ENCODE assay signal across 8 mouse cellular contexts in the genomic region with DNA sequence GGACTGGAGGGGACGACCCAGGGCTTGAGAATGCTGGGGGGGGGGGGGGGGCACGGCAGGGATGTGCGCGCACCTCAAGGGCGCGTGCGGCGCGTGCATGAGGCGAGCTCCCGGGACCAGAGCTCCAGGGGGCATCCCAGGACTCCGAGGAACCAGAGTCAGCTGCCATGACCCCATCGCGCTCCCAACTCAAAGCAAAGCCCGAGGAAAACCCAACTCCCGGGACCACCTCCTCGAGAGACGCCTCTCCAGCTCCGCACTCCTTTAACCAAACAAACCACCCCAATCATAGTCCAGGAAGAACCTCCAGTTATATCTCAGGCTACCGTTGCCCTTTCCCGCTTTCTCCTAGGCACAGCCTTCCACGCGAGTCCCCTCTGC. TPM values are rescaled to one million over a fixed set of nuclear protein-coding genes. Genes with fewer than 3 reads are reported as not detected.
DNase-seq lines count a peak whose midpoint lies in the region; ATAC-seq and TF ChIP-seq lines count a peak whose summit lies in the region.

No protein-coding gene starts in this region.

- peak; percentile 50 for ATAC-seq in hindbrain, embryonic 13.5 days (ENCODE audit: low FRiP score)
- no peak; the same call in 1 of the 2 replicates for ATAC-seq in liver, embryonic 11.5 days (replicated peaks; ENCODE audit: low FRiP score)

- in situ Hi-C loops in ES-E14 (cut with MboI; ENCODE audit: low sequenced_read_pairs in 2 of 2, unreplicated experiment in 2 of 2), result loop anchor here in 1 of 2 experiments (25.0 kb wide), 1 partner anchor 369 kb away; no protein-coding TSS in a partner anchor

- H3K27ac ChIP-seq in ES-E14 (ENCODE audit: insufficient read depth, low read depth, low read length, poor library complexity, severe bottlenecking), result no peak overlapping the region
- peak overlapping the region; percentile 85 for H3K27ac ChIP-seq in forebrain, embryonic 10.5 days
- peak overlapping the region; percentile 89 for H3K27ac ChIP-seq in hindbrain, embryonic 13.5 days
- H3K27ac ChIP-seq in liver, embryonic 11.5 days (ENCODE audit: low read depth, low read length), result no peak overlapping the region

- H3K9ac ChIP-seq in ES-E14 (ENCODE audit: insufficient read depth, low read depth, low read length, poor library complexity, severe bottlenecking), result peak overlapping the region; percentile 61
- H3K9ac ChIP-seq in hindbrain, embryonic 13.5 days, result peak overlapping the region; percentile 88
- peak overlapping the region; percentile 2; the same call in 1 of the 2 replicates for H3K9ac ChIP-seq in liver, embryonic 11.5 days (ENCODE audit: low read depth, low read length)

- peak; percentile 36 for DNase-seq in adrenal gland, postnatal 10 days
- DNase-seq in adrenal gland, adult 2 months, result no peak
- peak; percentile 17 for DNase-seq in ES-E14 (ENCODE audit: low read depth, low spot score)
- DNase-seq in forebrain, embryonic 10.5 days (ENCODE audit: extremely low spot score, low spot score), result peak; percentile 46
- DNase-seq in liver, embryonic 11.5 days (ENCODE audit: low spot score), result peak; percentile 51
- DNase-seq in retina, embryonic 14.5 days (ENCODE audit: low spot score), result no peak

- no peak overlapping the region for H3ac ChIP-seq in myocyte (ENCODE audit: control insufficient read depth, insufficient read length)

- peaks cover 0 to 4% of the 10 kb centered on the region in 2 experiments; a peak in 2 of 4 replicates for H3K4me1 ChIP-seq in ES-E14 (ENCODE audit: control insufficient read depth in 2 of 2, insufficient read depth in 2 of 2, low read length in 2 of 2, poor library complexity in 1 of 2)
- peaks cover 42% of the 10 kb centered on the region for H3K4me1 ChIP-seq in forebrain, embryonic 10.5 days
- H3K4me1 ChIP-seq in hindbrain, embryonic 13.5 days (replicated peaks), result peaks cover 10% of the 10 kb centered on the region
- no peaks in the 10 kb centered on the region for H3K4me1 ChIP-seq in liver, embryonic 11.5 days (replicated peaks; ENCODE audit: control insufficient read depth, insufficient read depth, low read length)

- H3K79me2 ChIP-seq in myocyte (ENCODE audit: control insufficient read depth, insufficient read depth), result no peaks in the 10 kb centered on the region

- peak overlapping the region; percentile 73 to 80 for H3K4me3 ChIP-seq in ES-E14 (ENCODE audit: insufficient read depth in 1 of 2, low read depth in 1 of 2, low read length in 2 of 2, poor library complexity in 1 of 2, severe bottlenecking in 1 of 2)
- peak overlapping the region; percentile 75 for H3K4me3 ChIP-seq in forebrain, embryonic 10.5 days
- H3K4me3 ChIP-seq in hindbrain, embryonic 13.5 days, result peak overlapping the region; percentile 75
- peak overlapping the region; percentile 56 for H3K4me3 ChIP-seq in liver, embryonic 11.5 days (ENCODE audit: low read depth, low read length)
- peak overlapping the region; percentile 12 for H3K4me3 ChIP-seq in myocyte

- H3K36me3 ChIP-seq in ES-E14 (ENCODE audit: control insufficient read depth, insufficient read depth, low read length, poor library complexity, severe bottlenecking), result no peaks in the 10 kb centered on the region
- H3K36me3 ChIP-seq in forebrain, embryonic 10.5 days (replicated peaks), result no peaks in the 10 kb centered on the region
- no peaks in the 10 kb centered on the region for H3K36me3 ChIP-seq in hindbrain, embryonic 13.5 days
- H3K36me3 ChIP-seq in liver, embryonic 11.5 days (ENCODE audit: control insufficient read depth, insufficient read depth, low read length), result no peaks in the 10 kb centered on the region
- no peaks in the 10 kb centered on the region for H3K36me3 ChIP-seq in myocyte (ENCODE audit: control insufficient read depth, insufficient read depth)

- H3K27me3 ChIP-seq in forebrain, embryonic 10.5 days (ENCODE audit: poor library complexity, severe bottlenecking), result peaks cover 51% of the 10 kb centered on the region
- H3K27me3 ChIP-seq in hindbrain, embryonic 13.5 days, result peaks cover 5% of the 10 kb centered on the region
- H3K27me3 ChIP-seq in liver, embryonic 11.5 days (replicated peaks; ENCODE audit: control insufficient read depth, insufficient read depth, low read length), result peaks cover 24% of the 10 kb centered on the region
- H3K27me3 ChIP-seq in myocyte (ENCODE audit: control insufficient read depth, insufficient read depth, insufficient read length), result peaks cover 5% of the 10 kb centered on the region

- peak overlapping the region; percentile 75 for H3K4me2 ChIP-seq in hindbrain, embryonic 13.5 days
- H3K4me2 ChIP-seq in liver, embryonic 11.5 days, result peak overlapping the region; percentile 89
- H3K4me2 ChIP-seq in myocyte (ENCODE audit: low read depth), result peak overlapping the region; percentile 77

- no peaks in the 10 kb centered on the region for H3K9me3 ChIP-seq in ES-E14 (ENCODE audit: control insufficient read depth, insufficient read depth, low read depth, low read length)
- no peaks in the 10 kb centered on the region for H3K9me3 ChIP-seq in forebrain, embryonic 10.5 days
- no peaks in the 10 kb centered on the region for H3K9me3 ChIP-seq in hindbrain, embryonic 13.5 days
- no peaks in the 10 kb centered on the region for H3K9me3 ChIP-seq in liver, embryonic 11.5 days (ENCODE audit: control insufficient read depth, low read length)

- TF ChIP-seq POLR2A in myocyte (IDR thresholded peaks at IDR 0.05; ENCODE audit: insufficient read length, low read depth), result no peak

- 0% methylated on average over 22 of the region's 23 CpGs for WGBS in forebrain, embryonic 10.5 days
- 0% methylated on average over 15 of the region's 23 CpGs for WGBS in hindbrain, embryonic 13.5 days
- WGBS in liver, embryonic 11.5 days, result 0% methylated on average over 22 of the region's 23 CpGs

TF ChIP-seq in ES-E14, 5 proteins besides CTCF, POLR2A, EP300 and RAD21:
- TF ChIP-seq MAFK (IDR thresholded peaks at IDR 0.05; ENCODE audit: insufficient read depth, low read depth, low read length) (no peak), CHD2 (IDR thresholded peaks at IDR 0.05; ENCODE audit: low read depth, low read length) (no peak), ZNF384 (IDR thresholded peaks at IDR 0.05; ENCODE audit: low read depth, low read length) (no peak), ZC3H11A (IDR thresholded peaks at IDR 0.05; ENCODE audit: borderline replicate concordance, low read depth, low read length) (no peak), HCFC1 (IDR thresholded peaks at IDR 0.05; ENCODE audit: borderline replicate concordance, insufficient read depth, low read length) (no peak)

TF ChIP-seq in myocyte, 11 proteins besides CTCF, POLR2A, EP300 and RAD21:
- no peak for TF ChIP-seq TCF3 (IDR thresholded peaks at IDR 0.05; ENCODE audit: insufficient read length, low read depth)
- no peak for TF ChIP-seq MAX (IDR thresholded peaks at IDR 0.05; ENCODE audit: low read depth)
- TF ChIP-seq CEBPB (IDR thresholded peaks at IDR 0.05; ENCODE audit: insufficient read depth, poor library complexity, severe bottlenecking), result no peak
- no peak for TF ChIP-seq TCF12 (IDR thresholded peaks at IDR 0.05; ENCODE audit: insufficient read depth, poor library complexity, severe bottlenecking)
- no peak for TF ChIP-seq POLR2AphosphoS2 (IDR thresholded peaks at IDR 0.05; ENCODE audit: insufficient read length, low read depth)
- no peak for TF ChIP-seq USF1 (IDR thresholded peaks at IDR 0.05; ENCODE audit: low read depth)
- no peak for TF ChIP-seq E2F4 (IDR thresholded peaks at IDR 0.05; ENCODE audit: insufficient read depth)
- no peak for TF ChIP-seq SRF (IDR thresholded peaks at IDR 0.05; ENCODE audit: control insufficient read depth, insufficient read length, low read depth)
- TF ChIP-seq REST (IDR thresholded peaks at IDR 0.05; ENCODE audit: insufficient read depth, insufficient read length), result no peak
- no peak for TF ChIP-seq MYOG (IDR thresholded peaks at IDR 0.05; ENCODE audit: control insufficient read depth in 1 of 3, insufficient read depth in 1 of 3, insufficient read length in 2 of 3, low read depth in 2 of 3)
- no peak for TF ChIP-seq MYOD1 (IDR thresholded peaks at IDR 0.05; ENCODE audit: control insufficient read depth in 1 of 3, insufficient read length in 2 of 3, low read depth in 2 of 3)

RNA-seq across cellular contexts. Expression of a gene that starts 0.6 kb away (rescaled TPM):
- total RNA-seq in adrenal gland, postnatal 10 days (2021), result 10 to 100 TPM; 12.5 to 12.6 TPM
- 1 to 10 TPM; 2.0 to 4.3 TPM for total RNA-seq in adrenal gland, adult 2 months (2021)
- polyA plus RNA-seq in adrenal gland, adult 2 months (2012; rRNA removed), result 0.44 and 0.59 TPM in 2 replicates
- 0.16 and 0.22 TPM in 2 replicates for total RNA-seq in ES-E14 (2012; rRNA removed)
- 0.89 and 1.1 TPM in 2 replicates for polyA plus RNA-seq in forebrain, embryonic 10.5 days (2016; fragmentation: Nextera tagmentation; extraction: Ambion mirVana)
- 15.4 and 15.5 TPM in 2 replicates for polyA plus RNA-seq in hindbrain, embryonic 13.5 days (2015; fragmentation: Nextera tagmentation; extraction: Ambion mirVana)
- 0.05 and 0.10 TPM in 2 replicates for polyA plus RNA-seq in liver, embryonic 11.5 days (2014; fragmentation: Nextera tagmentation; extraction: Ambion mirVana)
- 0.01 TPM for polyA plus RNA-seq in myocyte (2012; fragmentation: generic; extraction: Trizol)

Comparison
In these comparisons a context has a peak if more than half of its experiments do, and no peak if none do; other contexts are left out.
1. DNase-seq: peak in adrenal gland, postnatal 10 days (single experiment), ES-E14 (single experiment), forebrain, embryonic 10.5 days (single experiment) and liver, embryonic 11.5 days (single experiment); none in adrenal gland, adult 2 months (single experiment) and retina, embryonic 14.5 days (single experiment).
2. H3K27ac ChIP-seq: peak in forebrain, embryonic 10.5 days (single experiment) and hindbrain, embryonic 13.5 days (single experiment); none in ES-E14 (single experiment) and liver, embryonic 11.5 days (single experiment).
3. H3K4me3 ChIP-seq: peak in every context shown above with its lines; median percentile 76 in ES-E14; 75 in forebrain, embryonic 10.5 days; 75 in hindbrain, embryonic 13.5 days; 56 in liver, embryonic 11.5 days; 12 in myocyte.
4. H3K9ac ChIP-seq: peak in every context shown above with its lines; median percentile 88 in hindbrain, embryonic 13.5 days; 61 in ES-E14; 2 in liver, embryonic 11.5 days.
5. Peak in every context shown above with its lines, with median percentiles within 50 percentile points of each other: H3K4me2 ChIP-seq.